Mouse (Mus musculus) midbrain, embryonic 16.5 days (tissue): ENCODE data around the gene Gm4187. TPM values are rescaled to one million over a fixed set of nuclear protein-coding genes. Genes with fewer than 3 reads are reported as not detected.
"Not testable (repeated sequence)": the region's sequence is repeated elsewhere in the genome, so short reads cannot be mapped to it uniquely, and the experiment has no call there.

Experiments used
- ATAC-seq: fragments of 200-750 bp; cut with Nextera tagmentation; 2 replicates; pipeline ENCODE4 v1.8.0; 2017; ENCODE audit warnings: moderate TSS enrichment
- H3K27ac ChIP-seq: fragments of 300-500 bp; sonication (generic); 2 replicates; pipeline ENCODE4 v1.5.1; 2014; ENCODE audit warnings: mild to moderate bottlenecking, low read length, mixed read lengths
- H3K27me3 ChIP-seq: fragments of 300-500 bp; sonication (generic); 2 replicates; pipeline ENCODE4 v1.6.1; 2014; ENCODE audit warnings: low read depth, low read length, mixed read lengths; ENCODE audit not compliant: control insufficient read depth, insufficient read depth
- H3K36me3 ChIP-seq: fragments of 300-500 bp; sonication (generic); 2 replicates; pipeline ENCODE4 v1.6.1; 2014; ENCODE audit warnings: mild to moderate bottlenecking, low read length, moderate library complexity, mixed read lengths; ENCODE audit not compliant: control insufficient read depth, insufficient read depth
- H3K4me1 ChIP-seq: fragments of 300-500 bp; sonication (generic); 2 replicates; pipeline ENCODE4 v1.6.1; 2014; ENCODE audit warnings: mild to moderate bottlenecking, low read length, mixed read lengths; ENCODE audit not compliant: control insufficient read depth, insufficient read depth
- H3K4me2 ChIP-seq: fragments of 300-500 bp; sonication (generic); 2 replicates; pipeline ENCODE4 v1.6.1; 2014; ENCODE audit warnings: mild to moderate bottlenecking, low read length, mixed read lengths
- H3K4me3 ChIP-seq: fragments of 300-500 bp; sonication (generic); 2 replicates; pipeline ENCODE4 v1.5.1; 2014; ENCODE audit warnings: low read depth, mild to moderate bottlenecking, low read length, moderate library complexity, mixed read lengths
- H3K9ac ChIP-seq: fragments of 300-500 bp; sonication (generic); 2 replicates; pipeline ENCODE4 v1.6.1; 2014; ENCODE audit warnings: low read depth, low read length, mixed read lengths
- H3K9me3 ChIP-seq: fragments of 300-500 bp; sonication (generic); replicated peaks from 2 replicates; pipeline ENCODE4 v1.6.1; 2014; ENCODE audit warnings: mild to moderate bottlenecking, low read length, mixed read lengths; ENCODE audit not compliant: control insufficient read depth, poor library complexity, severe bottlenecking
- WGBS: fragments of 180-500 bp; shearing (Covaris S2); extraction: QIAGEN DNeasy Blood & Tissue Kit; methylation state at CpG from one replicate; pipeline ENCODE4 v1.1.7; 2014; 5-methylcytosine and 5-hydroxymethylcytosine counted together
- polyA plus RNA-seq: library from polyadenylated mRNA; unstranded; fragments of >200 nt; fragmentation: Nextera tagmentation; extraction: Ambion mirVana; gene quantifications from 2 replicates; pipeline ENCODE4 v1.2.1, GENCODE M21; 2015

Gene Gm4187
- not detected in 2 replicates for polyA plus RNA-seq

DNA sequence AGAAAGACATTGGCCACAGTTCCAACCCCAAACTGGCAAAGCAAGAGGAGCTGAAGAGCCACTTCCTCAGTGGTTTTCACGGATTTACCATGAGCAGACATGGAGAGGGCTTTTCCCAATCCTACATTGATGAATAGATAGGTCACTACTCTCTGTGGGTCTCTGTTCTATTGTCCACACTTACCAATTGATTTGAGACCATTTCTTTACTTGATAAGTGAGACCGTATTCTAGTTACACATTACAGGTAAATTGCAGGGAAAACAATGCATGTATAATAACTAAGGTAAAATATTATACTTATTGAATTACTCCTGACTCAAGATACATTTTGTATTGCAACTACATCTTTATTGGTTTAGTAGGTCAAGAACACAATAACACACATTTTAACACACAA, at the start of gene Gm4187:
Gm4187 (minus strand) TSS at position 101 of the 400 bp plus-strand sequence.
- H3K4me3 ChIP-seq, H3K27ac ChIP-seq, H3K9ac ChIP-seq, H3K4me2 ChIP-seq, ATAC-seq, H3K36me3 ChIP-seq, H3K4me1 ChIP-seq, H3K9me3 ChIP-seq, H3K27me3 ChIP-seq: not testable (repeated sequence)
- no CpG with 5 or more reads among the region's 2 CpGs for WGBS

DNA sequence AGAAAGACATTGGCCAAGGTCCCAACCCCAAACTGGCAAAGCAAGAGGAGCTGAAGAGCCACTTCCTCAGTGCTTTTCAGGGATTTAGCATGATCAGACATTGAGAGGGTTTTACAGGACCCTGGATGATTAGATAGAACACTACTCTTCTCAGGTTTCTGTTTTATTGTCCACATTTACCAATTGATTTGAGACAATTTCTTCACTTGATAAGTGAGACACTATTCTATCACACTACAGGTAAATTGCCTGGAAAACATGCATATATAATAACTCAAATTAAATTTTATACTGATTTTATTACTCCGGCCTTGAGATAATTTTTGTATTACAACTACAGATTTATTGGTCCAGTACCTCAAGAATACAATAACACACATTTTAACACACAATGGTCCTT, 41.4 kb upstream of the Gm4187 start, which contains the start of gene Gm8660:
Gm8660 (minus strand) TSS at position 101 of the 400 bp plus-strand sequence.
- H3K36me3 ChIP-seq, H3K9ac ChIP-seq, H3K9me3 ChIP-seq, ATAC-seq, H3K4me3 ChIP-seq, H3K27me3 ChIP-seq, H3K27ac ChIP-seq, H3K4me2 ChIP-seq, H3K4me1 ChIP-seq: not testable (repeated sequence)
- WGBS = no CpG with 5 or more reads among the region's 1 CpGs

Other genes starting within 250 kb of the Gm4187 start
- not detected in 2 replicates for gene Gm16451, start 211.5 kb downstream of the Gm4187 start, polyA plus RNA-seq
- not detected in 2 replicates for gene Gm10666, start 195.0 kb downstream of the Gm4187 start, polyA plus RNA-seq
- not detected in 2 replicates for gene Vmn1r142, start 165.7 kb downstream of the Gm4187 start, polyA plus RNA-seq
- gene Vmn1r143, start 140.3 kb downstream of the Gm4187 start, polyA plus RNA-seq = not detected in 2 replicates
- gene Gm8653, start 128.5 kb downstream of the Gm4187 start, polyA plus RNA-seq = not detected in 2 replicates
- gene Gm8453, start 100.2 kb downstream of the Gm4187 start, polyA plus RNA-seq = not detected in 2 replicates
- not detected in 2 replicates for gene Gm8660, start 41.3 kb upstream of the Gm4187 start, polyA plus RNA-seq
- not detected in 2 replicates for gene Vmn1r148, start 83.9 kb upstream of the Gm4187 start, polyA plus RNA-seq
- not detected in 2 replicates for gene Vmn1r149, start 108.5 kb upstream of the Gm4187 start, polyA plus RNA-seq
- not detected in 2 replicates for gene Gm10665, start 134.4 kb upstream of the Gm4187 start, polyA plus RNA-seq
- not detected in 2 replicates for gene Vmn1r151, start 170.0 kb upstream of the Gm4187 start, polyA plus RNA-seq
- gene Vmn1r152, start 193.2 kb upstream of the Gm4187 start, polyA plus RNA-seq = not detected in 2 replicates
- not detected in 2 replicates for gene Gm8677, start 205.2 kb upstream of the Gm4187 start, polyA plus RNA-seq
- gene Gm4201, start 235.6 kb upstream of the Gm4187 start, polyA plus RNA-seq = not detected in 2 replicates